Mouse (Mus musculus) lung, adult 2 months (tissue): ENCODE results near the gene Foxo6.

Source experiments
- CTCF ChIP-seq: fragments of 200-500 bp; IDR thresholded peaks from 2 replicates; pipeline ENCODE4 v1.5.1; 2011; ENCODE audit warnings: mild to moderate bottlenecking, low read length, control low read depth; ENCODE audit not compliant: insufficient read depth
- POLR2A ChIP-seq: fragments of 200-500 bp; IDR thresholded peaks from 2 replicates; pipeline ENCODE4 v1.6.1; 2011; ENCODE audit warnings: low read depth, mild to moderate bottlenecking, control low read depth, low read length, borderline replicate concordance; ENCODE audit errors: extremely low read depth

GRCm38 (mm10) chr4:120331541-120331940 lies 44.4 kb upstream of the Foxo6 start:
- TF ChIP-seq POLR2A (no peak), CTCF (no peak)
